Comparison of ENCODE assay signal across 8 mouse cellular contexts in the genomic region with DNA sequence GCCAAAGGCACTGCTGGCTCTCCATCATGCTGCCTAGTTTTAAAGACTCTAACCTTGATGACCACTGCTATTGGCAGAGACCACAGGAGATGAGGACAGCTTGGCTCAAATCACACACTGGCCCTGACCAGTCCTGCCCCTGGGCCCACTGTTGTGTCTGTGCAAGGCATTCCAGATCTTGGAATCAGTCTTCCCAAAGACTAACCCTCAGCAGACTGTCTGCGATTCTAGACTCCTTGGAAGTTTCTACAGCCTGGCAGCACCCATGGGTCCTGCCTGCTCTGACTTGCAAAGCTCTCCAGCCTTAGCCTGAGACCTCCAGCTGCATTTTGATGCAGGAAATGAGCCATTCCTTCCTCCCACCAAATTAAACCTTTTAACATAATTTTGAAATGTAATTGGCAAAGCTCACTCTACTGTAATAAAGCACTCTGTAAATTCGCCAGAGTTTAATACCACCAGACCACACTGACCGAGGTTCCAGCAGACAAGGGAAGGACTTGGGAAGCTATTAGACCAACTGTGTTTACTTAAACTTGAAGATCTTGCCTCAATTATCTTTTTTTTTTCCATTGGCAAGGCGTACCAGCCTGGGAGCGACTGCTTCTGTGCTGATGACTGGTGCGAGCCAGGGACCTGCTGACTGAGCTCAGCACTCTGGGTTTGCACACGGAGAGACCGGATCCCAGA.
A peak's percentile ranks its signal among the peaks of the same experiment; 100 is the strongest.
DNase-seq lines count a peak whose midpoint lies in the region; ATAC-seq and TF ChIP-seq lines count a peak whose summit lies in the region.

No protein-coding gene starts in this region.

- no peaks in the 10 kb centered on the region for H3K36me3 ChIP-seq in kidney, embryonic 14.5 days (ENCODE audit: control insufficient read depth, insufficient read depth, low read length)
- no peaks in the 10 kb centered on the region for H3K36me3 ChIP-seq in limb, embryonic 12.5 days

- H3K4me2 ChIP-seq in kidney, embryonic 14.5 days (replicated peaks; ENCODE audit: low read depth, low read length) = no peak overlapping the region
- H3K4me2 ChIP-seq in limb, embryonic 12.5 days = no peak overlapping the region

- no peak for DNase-seq in kidney, adult 18-20 months
- peak; percentile 56 for DNase-seq in Patski (ENCODE audit: low read depth, low spot score)
- DNase-seq in fibroblast of lung, adult 2 months (ENCODE audit: low read depth) = peak; percentile 95
- DNase-seq in left cerebral cortex, adult 9 months (ENCODE audit: low spot score in 2 of 2) = no peak
- DNase-seq in frontal cortex, postnatal 36 days (ENCODE audit: low spot score in 2 of 2) = no peak
- no peak for DNase-seq in layer of hippocampus, adult 9-10 months (ENCODE audit: low spot score)

- 70% methylated on average over 8 of the region's 8 CpGs for WGBS in kidney, embryonic 14.5 days
- 63% methylated on average over 8 of the region's 8 CpGs for WGBS in limb, embryonic 12.5 days

- no peaks in the 10 kb centered on the region for H3K9me3 ChIP-seq in kidney, embryonic 14.5 days (ENCODE audit: control insufficient read depth, low read length)
- H3K9me3 ChIP-seq in limb, embryonic 12.5 days = no peaks in the 10 kb centered on the region

- peak overlapping the region; percentile 31; the same call in 1 of the 2 replicates for H3K27ac ChIP-seq in kidney, embryonic 14.5 days (ENCODE audit: low read depth, low read length)
- peak overlapping the region; percentile 53; the same call in 1 of the 2 replicates for H3K27ac ChIP-seq in limb, embryonic 12.5 days

- ATAC-seq in kidney, embryonic 14.5 days (ENCODE audit: low FRiP score, low TSS enrichment) = no peak; the same call in 1 of the 2 replicates
- no peak for ATAC-seq in Patski
- ATAC-seq in limb, embryonic 12.5 days (ENCODE audit: insufficient number of reproducible peaks, insufficient read depth, low FRiP score, low TSS enrichment, low read depth) = no peak

- no peak overlapping the region for H3K9ac ChIP-seq in kidney, embryonic 14.5 days (ENCODE audit: low read depth, low read length)
- H3K9ac ChIP-seq in limb, embryonic 12.5 days (replicated peaks) = no peak overlapping the region

- no peak overlapping the region for H3K4me3 ChIP-seq in kidney, embryonic 14.5 days (ENCODE audit: low read length)
- no peak overlapping the region for H3K4me3 ChIP-seq in limb, embryonic 12.5 days (replicated peaks)

- TF ChIP-seq CTCF in Patski (IDR thresholded peaks at IDR 0.05) = no peak

- CTCF ChIA-PET in Patski (lab: Charles Lee) = interaction anchor here (1.5 to 2.0 kb wide), 2 partner anchors 28 to 348 kb away, joined by 4 to 6 read pairs; no protein-coding TSS in a partner anchor

- H3K27me3 ChIP-seq in kidney, embryonic 14.5 days (ENCODE audit: control insufficient read depth, insufficient read depth, low read length) = no peaks in the 10 kb centered on the region
- no peaks in the 10 kb centered on the region for H3K27me3 ChIP-seq in Patski
- no peaks in the 10 kb centered on the region for H3K27me3 ChIP-seq in limb, embryonic 12.5 days

- peaks cover 11% of the 10 kb centered on the region; the same call in 1 of the 2 replicates for H3K4me1 ChIP-seq in kidney, embryonic 14.5 days (ENCODE audit: control insufficient read depth, insufficient read depth, low read length)
- peaks cover 61% of the 10 kb centered on the region for H3K4me1 ChIP-seq in limb, embryonic 12.5 days (replicated peaks)

- POLR2A ChIA-PET in Patski (lab: Charles Lee) = no interaction called here

- in situ Hi-C loops in Patski (cut with MboI; ENCODE audit: low pct_unique_long_range_greater_than_20kb) = no loop called here

Comparison
In these comparisons a context has a peak if more than half of its experiments do, and no peak if none do; other contexts are left out.
1. DNase-seq: peak in Patski (single experiment) and fibroblast of lung, adult 2 months (single experiment); none in kidney, adult 18-20 months (single experiment), left cerebral cortex, adult 9 months (0 of 2), frontal cortex, postnatal 36 days (0 of 2) and layer of hippocampus, adult 9-10 months (single experiment).